Mouse (Mus musculus) C2C12 (cell line): ENCODE data around the gene Rbm14.

Source experiments
- CTCF ChIP-seq: IDR thresholded peaks from one replicate; pipeline ENCODE4 v1.5.1; 2011; ENCODE audit not compliant: control insufficient read depth, insufficient read depth, insufficient read length
- MAX ChIP-seq: IDR thresholded peaks from one replicate; pipeline ENCODE4 v1.6.1; 2011; ENCODE audit warnings: mild to moderate bottlenecking, control low read depth
- MYOG ChIP-seq: IDR thresholded peaks from one replicate; pipeline ENCODE4 v1.6.1; 2011; ENCODE audit not compliant: control insufficient read depth, insufficient read length; ENCODE audit errors: extremely low read depth

DNA sequence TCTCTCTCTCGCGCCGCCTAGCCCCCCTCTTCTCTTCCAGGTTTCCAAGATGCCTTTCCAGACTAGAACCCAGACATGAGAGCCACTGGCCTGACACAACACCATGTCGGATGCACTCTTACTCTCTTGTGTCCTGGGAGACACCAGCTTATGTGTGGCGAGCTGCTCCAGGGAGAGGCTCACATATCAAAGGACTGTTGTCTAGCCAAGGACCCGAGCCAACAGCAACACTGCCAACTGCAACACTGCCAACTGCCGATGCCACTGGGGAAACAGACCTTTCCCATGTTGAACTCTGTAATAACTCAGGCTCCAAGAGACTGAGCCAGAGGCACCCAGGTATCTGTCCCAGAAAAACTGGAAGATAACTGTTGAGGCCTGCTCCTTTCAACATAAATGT, 17.7 kb upstream of the Rbm14 start:
- TF ChIP-seq CTCF: no peak
- TF ChIP-seq MAX: no peak
- no peak for TF ChIP-seq MYOG
